Mouse (Mus musculus) lung, postnatal 4 days (tissue): Measurements from ENCODE around the gene Rbms2.
"Not testable (repeated sequence)": the region's sequence is repeated elsewhere in the genome, so short reads cannot be mapped to it uniquely, and the experiment has no call there.

ENCODE experiments used
- DNase-seq, 2 experiments: peaks; one replicate each; pipeline ENCODE4 v3.0.0; 2021

The Rbms2 gene

GRCm38 (mm10) chr10:128192030-128192766, 12.1 kb upstream of the Rbms2 start:
- DNase-seq, result not testable (repeated sequence)

GRCm38 (mm10) chr10:128191472-128191871, 11.4 kb upstream of the Rbms2 start:
- DNase-seq, result no peak

GRCm38 (mm10) chr10:128188242-128188877, 8.3 kb upstream of the Rbms2 start:
- peak; percentile 46 to 82 for DNase-seq

- DNase-seq, result no peak
Observed at GRCm38 (mm10) chr10:128187181-128187605, 7.1 kb upstream of the Rbms2 start.

GRCm38 (mm10) chr10:128185959-128186358, 5.9 kb upstream of the Rbms2 start:
- DNase-seq, result peak; percentile 69 to 86

- DNase-seq, result no peak
Observed at GRCm38 (mm10) chr10:128185277-128185940, 5.3 kb upstream of the Rbms2 start.

GRCm38 (mm10) chr10:128184296-128184695, 4.2 kb upstream of the Rbms2 start:
- no peak for DNase-seq

GRCm38 (mm10) chr10:128177316-128177715, 2.8 kb downstream of the Rbms2 start:
- no peak for DNase-seq

- peak; percentile 67 to 70 for DNase-seq
Observed at GRCm38 (mm10) chr10:128175996-128176755, 3.9 kb downstream of the Rbms2 start.

GRCm38 (mm10) chr10:128175302-128175701, 4.8 kb downstream of the Rbms2 start:
- DNase-seq, result no peak

- DNase-seq, result not testable (repeated sequence)
Observed at GRCm38 (mm10) chr10:128171348-128171747, 8.7 kb downstream of the Rbms2 start.

- no peak for DNase-seq
Observed at GRCm38 (mm10) chr10:128167091-128167490, 13.0 kb downstream of the Rbms2 start.

GRCm38 (mm10) chr10:128165726-128166125, 14.4 kb downstream of the Rbms2 start:
- not testable (repeated sequence) for DNase-seq

- DNase-seq, result peak in 1 of 2 experiments; percentile 46
Observed at GRCm38 (mm10) chr10:128153978-128154377, 26.1 kb downstream of the Rbms2 start.

GRCm38 (mm10) chr10:128150941-128151340, 29.2 kb downstream of the Rbms2 start:
- peak; percentile 57 to 76 for DNase-seq

GRCm38 (mm10) chr10:128149592-128149991, 30.5 kb downstream of the Rbms2 start:
- peak; percentile 89 to 95 for DNase-seq

GRCm38 (mm10) chr10:128148789-128149365, 31.2 kb downstream of the Rbms2 start:
- DNase-seq, result peak in 1 of 2 experiments; percentile 54

GRCm38 (mm10) chr10:128144961-128145360, 35.1 kb downstream of the Rbms2 start:
- peak; percentile 41 to 65 for DNase-seq

GRCm38 (mm10) chr10:128143659-128144058, 36.4 kb downstream of the Rbms2 start:
- DNase-seq, result no peak

GRCm38 (mm10) chr10:128142165-128142564, 37.9 kb downstream of the Rbms2 start:
- DNase-seq, result no peak

GRCm38 (mm10) chr10:128140236-128140952, 39.7 kb downstream of the Rbms2 start:
- DNase-seq, result peak in 1 of 2 experiments; percentile 69

GRCm38 (mm10) chr10:128135374-128135773, 44.7 kb downstream of the Rbms2 start:
- DNase-seq, result no peak
